Mouse (Mus musculus): ENCODE data around the gene Gm21988. TPM values are rescaled to one million over a fixed set of nuclear protein-coding genes. Genes with fewer than 3 reads are reported as not detected.
A peak's percentile ranks its signal among the peaks of the same experiment; 100 is the strongest.

Gm21988 gene
- polyA plus RNA-seq, 1 experiment from 2014 or later: 10.7 TPM

- Histone ChIP-seq H3K4me3 (no peak overlapping the region), H3K27me3 (ENCODE audit: low read depth, poor library complexity, severe bottlenecking) (peaks cover 32% of the 10 kb centered on the region), H3K27ac (replicated peaks) (no peak overlapping the region), H3K4me1 (peaks cover 74% of the 10 kb centered on the region), H3K36me3 (peaks cover 25% of the 10 kb centered on the region), H3K9me3 (replicated peaks) (no peaks in the 10 kb centered on the region)
- 54% methylated on average over 5 of the region's 5 CpGs for WGBS
- no peak for DNase-seq (ENCODE audit: low spot score)
Observed at GRCm38 (mm10) chr11:70234037-70234436, 5.6 kb downstream of the Gm21988 start.

- peak overlapping the region; percentile 87 for H3K27ac ChIP-seq (replicated peaks)
Observed at GRCm38 (mm10) chr11:70233016-70233415, 6.6 kb downstream of the Gm21988 start.

GRCm38 (mm10) chr11:70232546-70232945 is 7.1 kb downstream of the Gm21988 start:
- H3K27ac ChIP-seq (replicated peaks): peak overlapping the region; percentile 87
- peak; percentile 70 for DNase-seq (ENCODE audit: low spot score)
- H3K9me3 ChIP-seq (replicated peaks): no peaks in the 10 kb centered on the region
- H3K4me3 ChIP-seq: peak overlapping the region; percentile 54
- peaks cover 25% of the 10 kb centered on the region for H3K36me3 ChIP-seq
- 9% methylated on average over 10 of the region's 10 CpGs for WGBS
- H3K27me3 ChIP-seq (ENCODE audit: low read depth, poor library complexity, severe bottlenecking): peaks cover 47% of the 10 kb centered on the region
- H3K4me1 ChIP-seq: peaks cover 74% of the 10 kb centered on the region

More at GRCm38 (mm10) chr11:70233016-70233415, 6.6 kb downstream of the Gm21988 start:
- Histone ChIP-seq H3K9me3 (replicated peaks) (no peaks in the 10 kb centered on the region), H3K36me3 (peaks cover 25% of the 10 kb centered on the region), H3K4me1 (peaks cover 74% of the 10 kb centered on the region), H3K27me3 (ENCODE audit: low read depth, poor library complexity, severe bottlenecking) (peaks cover 42% of the 10 kb centered on the region), H3K4me3 (peak overlapping the region; percentile 54)
- no peak for DNase-seq (ENCODE audit: low spot score)
- 41% methylated on average over 8 of the region's 8 CpGs for WGBS

DNA sequence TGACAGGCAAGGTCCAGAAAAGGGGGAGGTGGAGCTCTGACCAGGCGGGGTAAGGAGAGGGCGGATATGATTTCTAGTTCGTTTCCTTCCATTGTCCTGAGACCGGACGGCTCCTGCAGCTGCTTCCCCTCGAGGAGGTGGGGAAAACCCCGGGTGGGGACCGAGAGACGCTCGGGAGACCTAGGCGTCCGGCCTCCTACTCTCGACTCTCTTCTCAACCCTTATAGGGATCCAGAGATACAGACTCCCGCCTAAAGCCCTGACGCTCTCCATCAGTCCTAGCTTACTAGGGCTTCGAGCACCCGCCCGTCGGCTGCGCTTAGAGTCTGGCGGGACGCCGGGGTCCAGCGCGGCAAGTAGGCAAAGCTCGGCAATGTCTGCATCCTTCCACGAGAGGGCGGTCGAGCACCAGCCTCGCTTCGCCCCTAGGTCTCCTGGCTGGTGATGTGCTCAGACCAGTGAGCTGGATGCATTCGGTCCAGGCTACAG is 9.3 kb downstream of the Gm21988 start:
- Histone ChIP-seq H3K4me1 (peaks cover 69% of the 10 kb centered on the region), H3K36me3 (peaks cover 14% of the 10 kb centered on the region), H3K4me3 (peak overlapping the region; percentile 43), H3K27me3 (ENCODE audit: low read depth, poor library complexity, severe bottlenecking) (peaks cover 70% of the 10 kb centered on the region), H3K9me3 (replicated peaks) (no peaks in the 10 kb centered on the region), H3K27ac (replicated peaks) (peak overlapping the region; percentile 74)
- 2% methylated on average over 32 of the region's 32 CpGs for whole genome bisulfite sequencing
- peak; percentile 88 for DNase-seq (ENCODE audit: low spot score)

DNA sequence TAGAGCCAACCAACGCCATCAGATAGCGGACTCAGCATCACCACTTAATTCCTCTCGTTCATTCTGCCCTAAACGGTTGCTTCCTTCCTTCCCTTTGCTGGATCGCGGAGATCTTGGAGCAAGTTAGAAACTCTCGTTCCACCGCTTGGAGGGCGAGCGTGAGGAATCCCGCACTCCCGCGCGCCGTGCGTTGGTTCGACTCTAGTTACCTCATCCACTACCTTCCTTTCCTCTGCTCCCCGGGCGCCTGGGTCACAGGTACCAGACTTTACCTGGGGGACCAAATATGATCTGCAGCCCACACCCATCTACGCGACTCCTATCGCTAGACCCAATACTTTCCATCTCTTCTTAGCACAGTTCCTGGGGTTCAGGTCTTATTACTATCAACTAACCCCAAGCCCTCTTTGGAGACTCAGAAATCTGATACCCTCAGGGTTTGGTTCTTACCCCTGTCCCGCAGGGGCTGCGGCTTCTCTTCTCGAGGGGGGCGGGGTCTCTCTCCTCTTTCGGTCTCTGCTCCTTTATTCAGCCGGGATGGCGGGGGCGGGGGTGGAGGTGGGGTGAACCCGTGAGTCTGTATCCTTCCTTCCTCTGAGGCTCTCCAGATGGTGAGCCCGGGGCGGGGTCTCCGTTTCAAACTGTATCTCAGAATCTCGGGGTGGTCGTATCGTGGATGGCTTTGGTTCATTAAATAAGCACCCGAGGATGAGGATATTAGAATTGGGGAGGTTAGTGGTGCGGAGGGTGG is 10.2 kb downstream of the Gm21988 start, which contains the start of gene Bcl6b:
TSS of gene Bcl6b (minus strand) at position 539 of the 751 bp plus-strand sequence.
- peak within 1 kb of the TSS; percentile 74 for H3K27ac ChIP-seq (replicated peaks)
- no peaks in the 10 kb centered on the region for H3K9me3 ChIP-seq (replicated peaks)
- peaks cover 6% of the 10 kb centered on the region for H3K36me3 ChIP-seq
- peaks cover 67% of the 10 kb centered on the region for H3K4me1 ChIP-seq
- H3K4me3 ChIP-seq: peak within 1 kb of the TSS; percentile 43
- 3% methylated on average over 39 of the region's 39 CpGs for WGBS
- H3K27me3 ChIP-seq (ENCODE audit: low read depth, poor library complexity, severe bottlenecking): peaks cover 78% of the 10 kb centered on the region
- DNase-seq (ENCODE audit: low spot score): peak; percentile 33

DNA sequence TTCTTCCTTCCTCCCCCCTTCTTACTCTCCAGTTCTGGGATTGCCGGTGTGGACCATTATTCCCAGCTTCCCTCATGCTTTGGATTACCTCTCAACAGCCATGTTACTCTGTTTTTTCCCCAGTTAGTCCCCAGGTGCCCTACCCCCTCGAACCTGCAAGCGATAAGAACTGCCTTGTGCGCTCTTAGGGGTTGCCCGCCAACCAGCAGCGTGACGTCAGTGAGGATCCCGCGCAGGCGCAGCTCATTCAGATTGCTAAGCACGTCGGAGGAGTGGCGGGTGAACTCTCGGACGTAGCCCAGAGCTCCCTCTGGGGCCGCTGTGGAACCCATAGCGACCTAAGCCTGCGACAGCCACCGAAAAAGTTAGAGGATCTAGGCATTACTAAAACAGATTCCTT is 10.8 kb downstream of the Gm21988 start:
- peak overlapping the region; percentile 43 for H3K4me3 ChIP-seq
- peak overlapping the region; percentile 60 for H3K27ac ChIP-seq (replicated peaks)
- 2% methylated on average over 19 of the region's 19 CpGs for WGBS
- peak; percentile 85 for DNase-seq (ENCODE audit: low spot score)
- H3K9me3 ChIP-seq (replicated peaks): no peaks in the 10 kb centered on the region
- peaks cover 84% of the 10 kb centered on the region for H3K27me3 ChIP-seq (ENCODE audit: low read depth, poor library complexity, severe bottlenecking)
- peaks cover 64% of the 10 kb centered on the region for H3K4me1 ChIP-seq
- no peaks in the 10 kb centered on the region for H3K36me3 ChIP-seq

- Histone ChIP-seq H3K9me3 (replicated peaks) (no peaks in the 10 kb centered on the region), H3K4me3 (peak overlapping the region; percentile 12; the same call in 1 of the 2 replicates), H3K27me3 (ENCODE audit: low read depth, poor library complexity, severe bottlenecking) (peaks cover 90% of the 10 kb centered on the region), H3K36me3 (no peaks in the 10 kb centered on the region), H3K4me1 (peaks cover 53% of the 10 kb centered on the region), H3K27ac (replicated peaks) (no peak overlapping the region)
- no peak for DNase-seq (ENCODE audit: low spot score)
- WGBS: 87% methylated on average over 4 of the region's 4 CpGs
Observed at GRCm38 (mm10) chr11:70227661-70228245, 11.9 kb downstream of the Gm21988 start.

DNA sequence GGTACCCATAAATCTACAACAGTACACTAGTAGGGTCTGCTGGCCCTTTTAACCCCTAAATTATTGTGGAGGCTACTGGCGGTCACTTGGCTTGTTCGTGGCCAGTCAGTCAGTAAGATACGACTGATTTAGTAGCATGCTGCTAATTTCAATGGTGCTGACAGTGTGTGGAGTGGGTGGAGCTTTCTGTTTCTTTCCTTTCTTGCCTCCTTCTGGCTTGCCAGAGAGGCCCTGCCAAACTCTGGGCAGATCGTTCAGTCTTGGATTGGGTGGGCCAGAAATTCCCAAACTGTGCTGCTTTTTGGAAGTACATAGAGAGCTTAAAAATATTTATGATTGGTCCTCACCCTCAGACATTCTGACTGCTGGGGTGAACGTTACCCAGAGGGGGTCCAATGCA is 12.5 kb downstream of the Gm21988 start:
- Histone ChIP-seq H3K27me3 (ENCODE audit: low read depth, poor library complexity, severe bottlenecking) (peaks cover 95% of the 10 kb centered on the region), H3K4me1 (peaks cover 51% of the 10 kb centered on the region), H3K4me3 (peak overlapping the region; percentile 39; the same call in 1 of the 2 replicates), H3K27ac (replicated peaks) (no peak overlapping the region), H3K36me3 (no peaks in the 10 kb centered on the region), H3K9me3 (replicated peaks) (no peaks in the 10 kb centered on the region)
- 37% methylated on average over 5 of the region's 5 CpGs for WGBS
- no peak for DNase-seq (ENCODE audit: low spot score)

DNA sequence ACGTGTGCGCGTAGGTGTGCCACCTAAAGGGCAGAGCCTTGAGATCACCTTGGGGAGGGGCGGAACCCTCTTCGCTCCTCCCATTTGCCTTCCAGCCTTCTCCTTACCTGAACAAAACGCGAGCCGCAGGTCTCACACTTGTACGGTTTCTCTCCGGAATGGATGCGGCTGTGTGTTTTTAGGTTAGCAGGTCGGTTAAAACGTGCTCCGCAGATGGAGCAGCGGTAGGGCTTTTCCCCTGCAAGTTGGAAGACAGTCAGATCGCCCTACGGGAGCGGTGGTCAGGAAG is 13.1 kb downstream of the Gm21988 start:
- Histone ChIP-seq H3K27ac (replicated peaks) (no peak overlapping the region; the same call in none of the 2 replicates), H3K27me3 (ENCODE audit: low read depth, poor library complexity, severe bottlenecking) (peaks cover 94% of the 10 kb centered on the region), H3K9me3 (replicated peaks) (no peaks in the 10 kb centered on the region), H3K4me3 (peak overlapping the region; percentile 39), H3K36me3 (no peaks in the 10 kb centered on the region), H3K4me1 (peaks cover 55% of the 10 kb centered on the region)
- 8% methylated on average over 18 of the region's 18 CpGs for WGBS
- DNase-seq (ENCODE audit: low spot score): no peak

- H3K27me3 ChIP-seq (ENCODE audit: low read depth, poor library complexity, severe bottlenecking): peaks cover 89% of the 10 kb centered on the region
- H3K9me3 ChIP-seq (replicated peaks): no peaks in the 10 kb centered on the region
- H3K27ac ChIP-seq (replicated peaks): no peak overlapping the region; the same call in none of the 2 replicates
- 18% methylated on average over 27 of the region's 27 CpGs for WGBS
- H3K4me1 ChIP-seq: peaks cover 60% of the 10 kb centered on the region
- peak overlapping the region; percentile 39 for H3K4me3 ChIP-seq
- no peaks in the 10 kb centered on the region for H3K36me3 ChIP-seq
- no peak for DNase-seq (ENCODE audit: low spot score)
Observed at GRCm38 (mm10) chr11:70225798-70226601, 13.6 kb downstream of the Gm21988 start.

- Histone ChIP-seq H3K9me3 (replicated peaks) (no peaks in the 10 kb centered on the region), H3K27ac (replicated peaks) (no peak overlapping the region), H3K36me3 (peaks cover 3% of the 10 kb centered on the region; the same call in 1 of the 2 replicates), H3K4me3 (no peak overlapping the region), H3K4me1 (peaks cover 63% of the 10 kb centered on the region), H3K27me3 (ENCODE audit: low read depth, poor library complexity, severe bottlenecking) (peaks cover 72% of the 10 kb centered on the region)
- WGBS: 85% methylated on average over 9 of the region's 9 CpGs
- DNase-seq (ENCODE audit: low spot score): no peak
Observed at GRCm38 (mm10) chr11:70223724-70224123, 15.9 kb downstream of the Gm21988 start.

DNA sequence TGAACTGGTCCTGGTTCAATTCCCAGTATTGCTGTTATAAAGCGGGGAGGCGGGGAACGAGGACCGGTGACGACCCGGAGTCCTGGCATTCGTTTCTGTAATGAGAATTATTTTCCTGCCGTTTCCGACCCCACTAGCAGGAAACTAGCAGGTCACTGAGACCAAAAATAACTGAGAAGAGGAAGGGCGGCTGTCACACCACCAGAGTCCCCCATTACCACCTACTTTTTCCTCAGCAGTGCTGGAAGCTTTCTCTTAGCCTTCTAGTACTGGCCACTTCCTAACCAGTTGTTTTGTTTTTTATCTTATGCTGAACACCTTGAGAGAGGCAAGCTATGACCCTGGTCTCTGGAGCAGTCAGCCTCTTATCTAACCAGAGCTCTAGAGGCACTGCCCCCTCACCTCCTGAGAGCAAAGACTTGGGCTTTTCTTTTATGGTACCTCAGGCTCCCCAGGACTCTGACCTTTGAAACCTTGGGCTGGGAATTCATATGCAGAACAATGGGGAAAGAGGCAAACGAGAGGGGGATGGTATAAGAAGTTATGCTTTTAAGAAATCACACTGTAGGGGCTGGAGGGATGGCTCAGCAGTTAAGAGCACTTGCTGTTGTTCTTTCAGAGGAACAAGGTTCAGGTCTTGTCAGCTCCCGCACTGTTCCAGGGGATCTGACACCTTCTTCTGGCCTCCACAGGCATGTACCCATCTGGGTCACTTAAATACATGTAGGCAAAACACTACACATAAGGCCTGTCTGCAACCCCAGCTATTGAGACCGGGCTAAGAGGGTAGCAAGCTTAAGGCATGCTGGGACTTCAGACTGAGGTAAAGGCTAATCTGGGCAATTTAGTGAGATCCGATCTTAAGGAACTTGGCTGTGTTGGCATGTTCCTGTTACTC is 17.8 kb downstream of the Gm21988 start:
- H3K27me3 ChIP-seq (ENCODE audit: low read depth, poor library complexity, severe bottlenecking): peaks cover 64% of the 10 kb centered on the region
- 12% methylated on average over 14 of the region's 14 CpGs for WGBS
- no peak for DNase-seq (ENCODE audit: low spot score)
- peak overlapping the region; percentile 91 for H3K27ac ChIP-seq (replicated peaks)
- peaks cover 16% of the 10 kb centered on the region for H3K36me3 ChIP-seq
- H3K4me1 ChIP-seq: peaks cover 56% of the 10 kb centered on the region
- peak overlapping the region; percentile 73 for H3K4me3 ChIP-seq
- H3K9me3 ChIP-seq (replicated peaks): no peaks in the 10 kb centered on the region

All from midbrain, embryonic 10.5 days (tissue).